Mouse (Mus musculus): ENCODE measurements at regions not wholly inside any gene's neighbourhood (a gene's known extent, or its start where the extent isn't known, plus 50 kb on each side); places are given as distances from the start of the nearest gene placed in this dataset.

DNA sequence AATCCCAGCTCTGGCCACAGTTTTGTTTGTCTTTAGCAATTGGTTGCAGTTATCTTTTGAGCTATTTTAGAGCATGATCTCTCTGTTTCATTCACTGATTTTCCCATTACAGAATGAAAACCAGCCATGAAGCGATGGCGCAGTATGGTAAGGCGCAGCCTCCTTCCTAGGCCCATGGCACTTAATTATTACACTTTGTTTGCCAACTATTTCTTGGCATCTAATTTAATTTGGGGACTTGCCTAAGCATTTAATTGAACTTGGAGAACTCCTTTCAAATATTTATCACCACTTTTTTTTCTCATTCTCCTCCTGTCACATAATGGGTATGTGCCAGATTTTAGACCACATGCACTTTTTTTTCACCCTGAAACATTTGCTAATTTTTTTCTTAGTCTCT lies 588.0 kb upstream of the Cypt12 start:
- Histone ChIP-seq H3K4me2 (ENCODE audit: low read depth, low read length) (no peak overlapping the region), H3K27ac (no peak overlapping the region), H3K36me3 (ENCODE audit: insufficient read depth, low read length) (no peaks in the 10 kb centered on the region), H3K9ac (replicated peaks; ENCODE audit: low read length) (no peak overlapping the region), H3K4me1 (ENCODE audit: insufficient read depth, low read length) (no peaks in the 10 kb centered on the region), H3K9me3 (ENCODE audit: low read length) (no peaks in the 10 kb centered on the region), H3K4me3 (ENCODE audit: low read length) (no peak overlapping the region), H3K27me3 (ENCODE audit: insufficient read depth, low read length) (no peaks in the 10 kb centered on the region)
- DNase-seq (ENCODE audit: low spot score) (peak; percentile 5), ATAC-seq (no peak)
- WGBS, result 83% methylated on average over 3 of the region's 3 CpGs
- no peak for TF ChIP-seq CTCF (IDR thresholded peaks at IDR 0.05; ENCODE audit: low read depth)
